Mouse (Mus musculus): ENCODE results near the gene Pih1d2.
A peak's percentile ranks its signal among the peaks of the same experiment; 100 is the strongest.

Gene Pih1d2

GRCm38 (mm10) chr9:50616766-50617603 is at the start of gene Pih1d2, which contains the start of gene Nkapd1:
TSS of gene Pih1d2 (plus strand) at chr9:50617321.
TSS of gene Nkapd1 (minus strand) at chr9:50617464.
- DNase-seq, result peak; percentile 87 to 92

- no peak for DNase-seq
Observed at GRCm38 (mm10) chr9:50567372-50567771, 49.7 kb upstream of the Pih1d2 start.

GRCm38 (mm10) chr9:50567881-50568280 is 49.2 kb upstream of the Pih1d2 start:
- no peak for DNase-seq

- DNase-seq, result no peak
Observed at GRCm38 (mm10) chr9:50569599-50570525, 47.3 kb upstream of the Pih1d2 start.

GRCm38 (mm10) chr9:50580370-50580769 is 36.8 kb upstream of the Pih1d2 start:
- DNase-seq, result no peak

- DNase-seq, result peak; percentile 82 to 88
Observed at GRCm38 (mm10) chr9:50585145-50585818, 31.8 kb upstream of the Pih1d2 start.

GRCm38 (mm10) chr9:50586955-50587354 is 30.2 kb upstream of the Pih1d2 start:
- DNase-seq, result no peak

- no peak for DNase-seq
Observed at GRCm38 (mm10) chr9:50590856-50591518, 26.1 kb upstream of the Pih1d2 start.

- no peak for DNase-seq
Observed at GRCm38 (mm10) chr9:50592955-50593354, 24.2 kb upstream of the Pih1d2 start.

- peak in 1 of 2 experiments; percentile 43 for DNase-seq
Observed at GRCm38 (mm10) chr9:50593544-50593943, 23.6 kb upstream of the Pih1d2 start.

- peak; percentile 37 to 43 for DNase-seq
Observed at GRCm38 (mm10) chr9:50594794-50595417, 22.2 kb upstream of the Pih1d2 start.

GRCm38 (mm10) chr9:50596973-50597372 is 20.1 kb upstream of the Pih1d2 start:
- no peak for DNase-seq

- DNase-seq, result no peak
Observed at GRCm38 (mm10) chr9:50601536-50601935, 15.6 kb upstream of the Pih1d2 start.

- DNase-seq, result peak in 1 of 2 experiments; percentile 42
Observed at GRCm38 (mm10) chr9:50602055-50602845, 14.9 kb upstream of the Pih1d2 start.

- peak; percentile 95 to 96 for DNase-seq
Observed at GRCm38 (mm10) chr9:50603189-50603997, 13.7 kb upstream of the Pih1d2 start, which contains the start of the genes Sdhd and Timm8b. TSS of gene Sdhd (minus strand) at chr9:50603812. TSS of gene Timm8b (plus strand) at chr9:50603910.

GRCm38 (mm10) chr9:50603998-50604324 is 13.2 kb upstream of the Pih1d2 start:
- DNase-seq, result no peak

GRCm38 (mm10) chr9:50604338-50604737 is 12.8 kb upstream of the Pih1d2 start:
- DNase-seq, result no peak

GRCm38 (mm10) chr9:50612115-50612514 is 5.0 kb upstream of the Pih1d2 start:
- no peak for DNase-seq

- no peak for DNase-seq
Observed at GRCm38 (mm10) chr9:50616161-50616560, 960 bp upstream of the Pih1d2 start.

- no peak for DNase-seq
Observed at GRCm38 (mm10) chr9:50617794-50618330, 741 bp downstream of the Pih1d2 start.
